Mouse (Mus musculus): ENCODE data around the gene 3100002H09Rik.

- no peak for TF ChIP-seq CTCF (IDR thresholded peaks at IDR 0.05; ENCODE audit: low read depth, low read length)
- TF ChIP-seq GATA1 (IDR thresholded peaks at IDR 0.05; ENCODE audit: borderline replicate concordance, low read length): no peak
- TF ChIP-seq TAL1 (conservative IDR thresholded peaks at IDR 0.05; ENCODE audit: low read depth, low read length): no peak
Observed at GRCm38 (mm10) chr4:124575955-124576445, 34.6 kb downstream of the 3100002H09Rik start.
